Mouse (Mus musculus) midbrain, embryonic 10.5 days (tissue): ENCODE results near the gene Acoxl. TPM values are rescaled to one million over a fixed set of nuclear protein-coding genes. Genes with fewer than 3 reads are reported as not detected.
"Not testable (repeated sequence)": the region's sequence is repeated elsewhere in the genome, so short reads cannot be mapped to it uniquely, and the experiment has no call there.

ENCODE experiments used
- DNase-seq: peaks from one replicate; pipeline ENCODE4 v3.0.0-alpha.2; 2017; ENCODE audit warnings: low spot score
- H3K27ac ChIP-seq: fragments of 300-500 bp; sonication (generic); replicated peaks from 2 replicates; pipeline ENCODE4 v1.5.1; 2016; ENCODE audit warnings: mild to moderate bottlenecking
- H3K27me3 ChIP-seq: fragments of 300-500 bp; sonication (generic); 2 replicates; pipeline ENCODE4 v1.6.1; 2016; ENCODE audit warnings: low read depth, mild to moderate bottlenecking; ENCODE audit not compliant: poor library complexity, severe bottlenecking
- H3K36me3 ChIP-seq: fragments of 300-500 bp; sonication (generic); 2 replicates; pipeline ENCODE4 v1.6.1; 2016; ENCODE audit warnings: mild to moderate bottlenecking, moderate library complexity
- H3K4me1 ChIP-seq: fragments of 300-500 bp; sonication (generic); 2 replicates; pipeline ENCODE4 v1.6.1; 2016
- H3K4me3 ChIP-seq: fragments of 300-500 bp; sonication (generic); 2 replicates; pipeline ENCODE4 v1.5.1; 2016; ENCODE audit warnings: mild to moderate bottlenecking, moderate library complexity
- H3K9me3 ChIP-seq: fragments of 300-500 bp; sonication (generic); replicated peaks from 2 replicates; pipeline ENCODE4 v1.6.1; 2016; ENCODE audit warnings: mild to moderate bottlenecking
- WGBS: fragments of 180-500 bp; shearing (Covaris S2); methylation state at CpG from one replicate; pipeline ENCODE4 v1.1.7; 2016; 5-methylcytosine and 5-hydroxymethylcytosine counted together
- polyA plus RNA-seq: library from polyadenylated mRNA; unstranded; fragments of >200 nt; fragmentation: Nextera tagmentation; extraction: Ambion mirVana; gene quantifications from 2 replicates; pipeline ENCODE4 v1.2.1, GENCODE M21; 2016

The Acoxl gene
- polyA plus RNA-seq, 1 experiment from 2014 or later, result 0.05 TPM

- Histone ChIP-seq H3K27me3 (no peaks in the 10 kb centered on the region), H3K36me3 (no peaks in the 10 kb centered on the region), H3K27ac (no peak overlapping the region), H3K9me3 (no peaks in the 10 kb centered on the region), H3K4me1 (0 out of 2 replicates have a peak, but pooled peaks cover under 1% of the 10 kb centered on the region), H3K4me3 (no peak overlapping the region)
- DNase-seq, result no peak
- WGBS, result 95% methylated on average over 1 of the region's 1 CpGs
Measured at GRCm38 (mm10) chr2:128085481-128085880, 246.8 kb downstream of the Acoxl start.

DNA sequence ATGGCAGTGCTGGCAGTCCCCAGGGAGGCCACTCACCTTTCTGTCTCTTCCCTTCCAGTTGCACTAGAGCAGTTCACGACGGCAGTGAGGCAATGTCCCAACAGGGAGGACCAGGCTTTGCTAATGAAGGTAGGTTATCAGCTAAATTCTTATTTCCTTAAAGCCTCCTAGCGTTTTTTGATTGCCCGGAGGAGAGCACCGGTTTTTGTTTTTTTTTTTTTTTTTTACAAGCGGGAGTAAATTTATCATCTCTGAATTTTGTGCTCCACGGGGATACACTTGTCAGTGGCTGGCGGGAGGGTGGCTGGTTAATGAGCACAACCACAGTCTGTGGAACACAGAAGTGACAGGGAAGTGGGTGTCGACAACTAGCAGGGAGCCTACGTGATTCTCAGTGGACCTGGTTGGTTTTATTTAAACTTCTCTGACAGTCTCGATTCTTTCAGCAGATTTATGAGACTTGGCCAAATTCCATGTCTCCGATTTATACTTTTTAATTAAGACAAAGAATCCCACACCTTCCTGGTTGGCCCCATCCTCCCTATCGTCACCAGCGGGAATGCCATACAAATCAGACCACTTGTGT, 247.7 kb downstream of the Acoxl start:
- Histone ChIP-seq H3K4me3 (no peak overlapping the region), H3K4me1 (peaks cover 9% of the 10 kb centered on the region), H3K27ac (no peak overlapping the region), H3K27me3 (no peaks in the 10 kb centered on the region), H3K9me3 (no peaks in the 10 kb centered on the region), H3K36me3 (no peaks in the 10 kb centered on the region)
- DNase-seq, result no peak
- 86% methylated on average over 14 of the region's 14 CpGs for WGBS

- H3K4me1 ChIP-seq, result peaks cover 16% of the 10 kb centered on the region
- H3K4me3 ChIP-seq, result no peak overlapping the region
- H3K27ac ChIP-seq, result no peak overlapping the region
- WGBS, result 90% methylated on average over 7 of the region's 7 CpGs
- no peaks in the 10 kb centered on the region for H3K36me3 ChIP-seq
- H3K9me3 ChIP-seq, result no peaks in the 10 kb centered on the region
- DNase-seq, result no peak
- no peaks in the 10 kb centered on the region for H3K27me3 ChIP-seq
Measured at GRCm38 (mm10) chr2:128086996-128087526, 248.4 kb downstream of the Acoxl start.

DNA sequence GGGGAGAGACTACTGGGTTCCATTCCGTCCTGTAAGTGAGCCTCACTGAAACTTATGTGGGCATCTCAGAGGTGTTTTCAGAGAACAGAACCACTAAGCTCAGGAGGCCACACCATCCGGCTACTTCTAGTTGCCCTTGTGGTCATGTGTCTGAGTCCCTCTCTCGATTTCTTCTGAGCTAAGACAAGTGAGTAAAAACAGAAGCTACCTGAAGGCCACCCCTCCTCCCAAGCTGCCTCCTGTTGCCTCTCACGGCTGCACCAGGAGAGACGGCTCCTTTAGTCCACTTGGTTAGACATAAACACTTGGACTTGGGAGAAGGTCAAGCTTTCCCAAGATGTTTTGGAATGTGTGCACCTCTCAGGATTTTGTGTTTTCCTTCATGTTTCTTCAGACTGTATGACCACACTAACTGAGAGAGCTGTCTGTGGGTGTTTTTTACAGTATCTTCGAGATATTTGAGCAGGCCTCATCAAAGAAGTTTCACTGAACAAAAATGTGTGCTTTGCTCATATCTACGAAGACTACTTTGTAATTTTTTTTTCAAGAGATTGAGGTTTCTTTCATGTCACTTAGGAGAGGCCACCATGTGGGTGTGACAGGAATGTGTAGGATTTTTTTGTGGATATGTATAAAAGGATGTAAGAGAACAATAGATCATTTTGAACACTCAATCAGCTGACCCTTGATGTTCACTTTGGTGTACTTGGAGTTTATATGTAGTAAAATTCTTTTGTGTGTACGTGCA, 249.3 kb downstream of the Acoxl start:
- Histone ChIP-seq H3K27me3 (no peaks in the 10 kb centered on the region), H3K9me3 (no peaks in the 10 kb centered on the region), H3K4me3 (no peak overlapping the region), H3K4me1 (peaks cover 25% of the 10 kb centered on the region), H3K27ac (no peak overlapping the region; the same call in 1 of the 2 replicates), H3K36me3 (no peaks in the 10 kb centered on the region)
- DNase-seq, result no peak
- WGBS, result 87% methylated on average over 8 of the region's 8 CpGs

DNA sequence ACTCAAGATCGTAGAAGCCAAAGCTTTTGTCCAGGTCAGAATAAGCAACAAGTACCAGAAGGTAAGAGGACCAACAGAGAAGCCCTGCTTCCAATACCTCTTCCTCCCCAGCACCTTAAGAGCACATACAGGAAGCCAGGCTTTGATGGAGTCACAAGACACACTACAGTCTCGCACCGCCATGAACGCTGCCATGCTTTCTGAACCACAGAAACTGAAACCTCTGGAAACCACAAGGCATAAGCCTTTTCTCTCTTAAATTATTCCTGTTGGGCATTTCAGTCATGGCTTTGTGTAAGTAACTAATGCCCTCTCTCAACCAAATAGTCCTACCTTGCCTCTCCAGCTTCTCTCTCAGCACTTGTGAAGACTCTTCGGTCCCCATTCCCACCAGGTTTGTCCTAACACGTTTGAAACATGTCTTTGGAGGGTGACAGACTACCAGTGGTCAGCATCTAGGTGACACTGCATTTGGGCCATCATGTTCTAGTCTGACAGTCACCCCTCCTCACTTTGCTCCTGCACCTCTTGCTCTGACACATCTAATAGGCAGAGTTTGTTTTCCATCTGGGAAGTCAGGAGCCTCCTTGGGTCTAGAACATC, 251.7 kb downstream of the Acoxl start:
- 89% methylated on average over 6 of the region's 6 CpGs for WGBS
- Histone ChIP-seq H3K4me1 (peaks cover 47% of the 10 kb centered on the region), H3K27me3 (no peaks in the 10 kb centered on the region), H3K9me3 (no peaks in the 10 kb centered on the region), H3K4me3 (no peak overlapping the region), H3K27ac (peak overlapping the region; percentile 77; the same call in 1 of the 2 replicates), H3K36me3 (no peaks in the 10 kb centered on the region)
- no peak for DNase-seq

GRCm38 (mm10) chr2:128091431-128092369, 253.0 kb downstream of the Acoxl start:
- peak; percentile 79 for DNase-seq
- peaks cover 50% of the 10 kb centered on the region for H3K4me1 ChIP-seq
- no peaks in the 10 kb centered on the region for H3K36me3 ChIP-seq
- H3K4me3 ChIP-seq, result no peak overlapping the region
- 39% methylated on average over 11 of the region's 11 CpGs for WGBS
- no peaks in the 10 kb centered on the region for H3K27me3 ChIP-seq
- H3K9me3 ChIP-seq, result no peaks in the 10 kb centered on the region
- peak overlapping the region; percentile 77 for H3K27ac ChIP-seq

- WGBS, result 45% methylated on average over 2 of the region's 2 CpGs
- Histone ChIP-seq H3K36me3 (no peaks in the 10 kb centered on the region), H3K27me3 (no peaks in the 10 kb centered on the region), H3K27ac (peak overlapping the region; percentile 77), H3K9me3 (no peaks in the 10 kb centered on the region), H3K4me1 (peaks cover 50% of the 10 kb centered on the region), H3K4me3 (no peak overlapping the region)
- no peak for DNase-seq
Measured at GRCm38 (mm10) chr2:128092451-128092850, 253.8 kb downstream of the Acoxl start.

DNA sequence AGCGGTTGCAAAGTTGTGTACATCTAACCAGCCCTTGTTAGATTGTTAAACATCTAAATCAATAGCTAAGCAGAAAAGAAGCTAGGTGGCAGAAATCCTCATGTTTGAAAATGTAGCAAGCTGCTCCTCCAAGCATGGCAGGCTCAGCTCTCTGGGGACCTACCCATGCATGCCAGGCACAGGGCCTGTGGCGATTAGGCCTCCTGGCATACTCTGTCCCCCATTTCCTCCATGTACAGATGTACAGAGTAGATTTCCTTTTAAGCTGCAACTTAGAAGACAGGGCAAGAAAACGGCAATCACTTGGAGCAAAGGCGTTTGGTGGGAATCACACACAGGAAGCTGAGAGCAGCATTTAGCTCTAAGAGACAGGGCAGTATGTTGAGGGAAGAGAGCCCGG, 255.5 kb downstream of the Acoxl start:
- H3K27me3 ChIP-seq, result no peaks in the 10 kb centered on the region
- peaks cover 50% of the 10 kb centered on the region for H3K4me1 ChIP-seq
- no peak for DNase-seq
- H3K36me3 ChIP-seq, result no peaks in the 10 kb centered on the region
- WGBS, result 80% methylated on average over 5 of the region's 5 CpGs
- H3K27ac ChIP-seq, result peak overlapping the region; percentile 77
- H3K4me3 ChIP-seq, result no peak overlapping the region
- no peaks in the 10 kb centered on the region for H3K9me3 ChIP-seq

DNA sequence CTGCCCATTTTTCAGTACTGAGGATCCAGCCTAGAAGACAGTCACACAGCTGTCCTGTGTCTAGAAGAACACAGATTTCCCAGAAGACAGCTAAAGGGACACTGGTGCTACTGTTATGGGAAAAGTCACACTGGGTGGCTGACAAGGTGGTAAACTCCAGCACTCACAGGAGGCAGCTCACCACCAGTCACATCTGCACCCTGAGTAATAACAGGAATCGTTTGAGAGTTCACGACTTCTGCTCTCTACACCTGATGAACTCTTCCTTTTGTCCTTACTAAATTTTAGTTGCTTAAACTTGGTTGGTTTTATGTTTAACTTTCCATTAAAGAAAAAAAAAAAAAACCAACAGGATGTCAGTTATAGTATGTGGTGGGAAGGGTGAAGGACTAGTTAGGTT, 255.9 kb downstream of the Acoxl start:
- peaks cover 50% of the 10 kb centered on the region for H3K4me1 ChIP-seq
- no peak overlapping the region for H3K4me3 ChIP-seq
- no peaks in the 10 kb centered on the region for H3K27me3 ChIP-seq
- H3K36me3 ChIP-seq, result no peaks in the 10 kb centered on the region
- no peak for DNase-seq
- H3K27ac ChIP-seq, result peak overlapping the region; percentile 77
- no peaks in the 10 kb centered on the region for H3K9me3 ChIP-seq
- WGBS, result 82% methylated on average over 2 of the region's 2 CpGs

DNA sequence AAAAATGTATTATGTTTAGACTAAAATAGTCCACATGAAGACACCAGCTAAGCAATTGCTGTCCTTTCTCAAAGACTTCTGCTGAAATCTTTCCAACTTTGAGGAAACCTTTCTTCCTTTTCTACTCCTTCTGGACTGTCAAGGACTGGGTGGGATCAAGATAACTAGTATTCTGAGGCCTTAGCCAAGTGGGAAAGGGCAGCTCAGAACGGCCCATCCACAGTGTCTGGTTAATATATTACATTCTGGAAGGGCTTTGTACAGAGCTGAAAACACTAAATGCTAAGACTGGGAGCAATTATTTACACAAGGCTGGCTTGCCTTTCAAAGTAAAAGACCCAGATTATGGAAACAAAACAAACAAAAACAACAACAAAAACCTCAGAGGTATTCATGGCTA, 256.6 kb downstream of the Acoxl start:
- Histone ChIP-seq H3K4me3 (no peak overlapping the region), H3K36me3 (no peaks in the 10 kb centered on the region), H3K27me3 (no peaks in the 10 kb centered on the region), H3K4me1 (peaks cover 50% of the 10 kb centered on the region), H3K9me3 (no peaks in the 10 kb centered on the region), H3K27ac (no peak overlapping the region)
- WGBS, result 62% methylated on average over 1 of the region's 1 CpGs
- no peak for DNase-seq

DNA sequence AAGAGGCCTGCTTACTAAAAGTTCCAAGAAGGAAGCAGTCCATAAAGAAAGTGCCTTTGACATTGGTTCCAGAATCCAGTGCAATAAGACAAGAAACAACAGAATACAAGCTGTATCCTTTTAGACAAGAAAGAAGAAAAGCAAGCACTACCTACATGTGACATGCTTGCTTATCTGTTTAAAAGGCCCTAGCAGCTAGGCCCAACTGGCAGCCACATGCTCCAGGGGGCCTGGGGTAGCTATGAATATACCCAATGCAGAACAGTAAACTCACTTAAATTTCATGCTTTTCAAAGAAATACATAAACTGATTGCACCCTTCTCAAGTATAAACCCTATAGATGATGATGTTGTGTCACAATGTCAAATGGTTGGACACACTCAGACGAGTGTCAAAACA, 257.4 kb downstream of the Acoxl start:
- no peak for DNase-seq
- no peak overlapping the region for H3K27ac ChIP-seq
- H3K27me3 ChIP-seq, result no peaks in the 10 kb centered on the region
- H3K9me3 ChIP-seq, result no peaks in the 10 kb centered on the region
- H3K4me1 ChIP-seq, result peaks cover 44% of the 10 kb centered on the region
- 83% methylated on average over 1 of the region's 1 CpGs for WGBS
- H3K4me3 ChIP-seq, result no peak overlapping the region
- no peaks in the 10 kb centered on the region for H3K36me3 ChIP-seq

DNA sequence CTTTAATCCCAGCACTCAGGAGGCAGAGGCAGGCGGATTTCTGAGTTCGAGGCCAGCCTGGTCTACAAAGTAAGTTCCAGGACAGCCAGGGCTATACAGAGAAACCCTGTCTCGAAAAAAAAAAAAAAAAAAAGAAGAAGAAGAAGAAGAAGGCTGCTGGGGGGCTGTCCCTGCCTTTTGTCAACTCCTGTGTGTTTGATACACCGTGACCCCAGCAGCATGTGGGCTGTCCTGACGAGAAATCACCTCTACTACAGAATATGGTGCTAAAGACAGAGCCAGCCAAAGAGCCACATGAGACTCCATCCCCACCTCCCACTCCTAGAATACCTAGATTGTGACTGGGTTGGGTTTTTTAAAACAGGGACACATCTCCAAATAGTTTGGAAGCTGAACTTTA, 259.4 kb downstream of the Acoxl start:
- peaks cover 25% of the 10 kb centered on the region for H3K4me1 ChIP-seq
- H3K9me3 ChIP-seq, H3K36me3 ChIP-seq, H3K27me3 ChIP-seq, H3K27ac ChIP-seq, H3K4me3 ChIP-seq, DNase-seq: not testable (repeated sequence)
- WGBS, result 90% methylated on average over 4 of the region's 5 CpGs
